Mouse (Mus musculus) gastrocnemius, adult 18-20 months (tissue): Measurements from ENCODE around the gene Pdgfc. TPM values are rescaled to one million over a fixed set of nuclear protein-coding genes. Genes with fewer than 3 reads are reported as not detected.

ENCODE experiments used
- total RNA-seq, 2 experiments: library from RNA; stranded (reverse); gene quantifications; 2 replicates each; pipeline ENCODE4 v1.2.3; 2021

Pdgfc gene
- total RNA-seq, 2 experiments from 2014 or later: 1.9 to 3.5 TPM

Other genes with a start within 250 kb of the Pdgfc start
- gene Gria2, start 233.6 kb upstream of the Pdgfc start, total RNA-seq: under 1 TPM; 0.07 to 0.14 TPM
- gene Glrb, start 122.8 kb upstream of the Pdgfc start, total RNA-seq: under 1 TPM; 0.16 to 0.24 TPM